Mouse (Mus musculus) heart, embryonic 11.5 days (tissue): ENCODE measurements at regions not wholly inside any gene's neighbourhood (a gene's known extent, or its start where the extent isn't known, plus 50 kb on each side); places are given as distances from the start of the nearest gene placed in this dataset.

ENCODE experiments used
- ATAC-seq: fragments of 200-750 bp; cut with Nextera tagmentation; replicated peaks from 2 replicates; pipeline ENCODE4 v1.8.0; 2017; ENCODE audit warnings: moderate library complexity; ENCODE audit not compliant: insufficient number of reproducible peaks, low FRiP score, low TSS enrichment
- H3K27ac ChIP-seq: fragments of 300-500 bp; sonication (generic); 2 replicates; pipeline ENCODE4 v1.5.1; 2014; ENCODE audit warnings: mild to moderate bottlenecking, low read depth, low read length
- H3K27me3 ChIP-seq: fragments of 300-500 bp; sonication (generic); 2 replicates; pipeline ENCODE4 v1.6.1; 2014; ENCODE audit warnings: mild to moderate bottlenecking, low read length, mixed read lengths; ENCODE audit not compliant: control insufficient read depth, insufficient read depth
- H3K36me3 ChIP-seq: fragments of 300-500 bp; sonication (generic); 2 replicates; pipeline ENCODE4 v1.6.1; 2014; ENCODE audit warnings: mild to moderate bottlenecking, low read length, moderate library complexity, mixed read lengths; ENCODE audit not compliant: control insufficient read depth, insufficient read depth
- H3K4me1 ChIP-seq: fragments of 300-500 bp; sonication (generic); 2 replicates; pipeline ENCODE4 v1.6.1; 2014; ENCODE audit warnings: low read length; ENCODE audit not compliant: control insufficient read depth, insufficient read depth
- H3K4me2 ChIP-seq: fragments of 300-500 bp; sonication (generic); 2 replicates; pipeline ENCODE4 v1.6.1; 2014; ENCODE audit warnings: mild to moderate bottlenecking, moderate library complexity
- H3K4me3 ChIP-seq: fragments of 300-500 bp; sonication (generic); 2 replicates; pipeline ENCODE4 v1.5.1; 2014; ENCODE audit warnings: low read depth, low read length
- H3K9ac ChIP-seq: fragments of 300-500 bp; sonication (generic); 2 replicates; pipeline ENCODE4 v1.6.1; 2014; ENCODE audit warnings: mild to moderate bottlenecking, low read depth, low read length, moderate library complexity
- H3K9me3 ChIP-seq: fragments of 300-500 bp; sonication (generic); replicated peaks from 2 replicates; pipeline ENCODE4 v1.6.1; 2016; ENCODE audit warnings: low read length; ENCODE audit not compliant: control insufficient read depth
- WGBS: fragments of 180-500 bp; shearing (Covaris S2); extraction: QIAGEN DNeasy Blood & Tissue Kit; methylation state at CpG from one replicate; pipeline ENCODE4 v1.1.7; 2014; ENCODE audit not compliant: insufficient replicate concordance; 5-methylcytosine and 5-hydroxymethylcytosine counted together

GRCm38 (mm10) chr9:85497348-85497747 lies 170.2 kb upstream of the Tent5a start:
- Histone ChIP-seq H3K4me2 (no peak overlapping the region), H3K9me3 (no peaks in the 10 kb centered on the region), H3K4me3 (no peak overlapping the region), H3K4me1 (no peaks in the 10 kb centered on the region), H3K27me3 (no peaks in the 10 kb centered on the region), H3K9ac (no peak overlapping the region), H3K27ac (no peak overlapping the region), H3K36me3 (no peaks in the 10 kb centered on the region)
- ATAC-seq: no peak
- 87% methylated on average over 1 of the region's 1 CpGs for WGBS

DNA sequence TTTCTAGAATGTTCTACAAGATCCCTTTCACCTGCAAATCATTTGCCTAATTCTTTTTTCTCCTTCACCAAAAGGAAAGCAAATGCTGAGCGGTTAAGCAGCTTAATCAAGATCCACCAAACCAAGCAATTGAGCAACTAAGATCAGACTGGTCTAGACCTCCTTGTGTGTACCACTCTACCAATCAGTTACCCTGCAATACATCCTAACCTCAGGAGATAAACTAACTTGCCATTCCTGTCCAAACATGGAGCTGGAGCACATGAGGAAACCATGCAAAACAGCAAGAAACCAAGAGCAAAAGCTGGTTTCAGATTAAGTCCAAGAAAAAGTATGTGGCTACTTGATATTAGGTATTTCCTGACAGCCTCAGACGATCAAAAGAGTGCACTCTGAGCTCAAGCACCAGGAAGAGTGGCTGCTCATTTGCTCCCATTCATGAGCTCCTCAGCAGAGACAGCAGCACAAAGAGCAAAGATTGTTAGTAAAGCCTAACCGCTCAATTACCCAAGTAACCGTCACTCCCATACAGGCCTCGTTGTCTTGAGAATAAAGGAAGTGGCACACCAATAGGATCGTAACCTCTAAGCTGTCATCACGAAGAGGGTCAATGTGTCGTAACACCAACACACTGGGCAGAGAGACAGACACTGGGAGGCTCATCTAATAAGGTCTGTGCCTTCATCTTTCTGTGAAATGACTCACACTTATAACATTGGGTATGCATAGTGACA lies 169.5 kb upstream of the Tent5a start:
- no peaks in the 10 kb centered on the region for H3K36me3 ChIP-seq
- no peak overlapping the region for H3K9ac ChIP-seq
- H3K4me2 ChIP-seq: no peak overlapping the region
- H3K27me3 ChIP-seq: no peaks in the 10 kb centered on the region
- no peak overlapping the region for H3K27ac ChIP-seq
- 69% methylated on average over 8 of the region's 8 CpGs for WGBS
- H3K9me3 ChIP-seq: no peaks in the 10 kb centered on the region
- H3K4me1 ChIP-seq: no peaks in the 10 kb centered on the region
- no peak overlapping the region for H3K4me3 ChIP-seq
- ATAC-seq: no peak

DNA sequence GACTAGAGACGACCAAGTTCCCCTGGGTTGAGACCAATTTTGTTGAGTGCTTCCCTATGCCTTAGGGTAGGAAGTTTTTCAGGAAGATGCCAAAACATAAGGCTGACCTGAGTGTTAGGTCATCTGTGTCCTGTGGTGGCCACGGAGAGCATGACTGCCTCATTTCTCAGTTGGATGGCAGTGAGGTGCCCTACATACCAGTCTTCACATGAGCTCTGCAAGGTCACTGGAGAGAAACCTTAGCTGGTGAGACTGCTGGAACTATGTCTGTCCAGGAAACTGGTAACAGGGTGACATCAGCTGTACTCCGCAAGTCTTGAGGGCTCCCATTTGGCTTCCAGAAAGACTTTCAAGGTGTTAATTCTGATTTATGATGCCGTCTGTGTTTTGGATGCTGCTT lies 167.9 kb upstream of the Tent5a start:
- Histone ChIP-seq H3K4me2 (no peak overlapping the region), H3K9ac (no peak overlapping the region), H3K36me3 (no peaks in the 10 kb centered on the region), H3K27me3 (no peaks in the 10 kb centered on the region), H3K4me1 (no peaks in the 10 kb centered on the region), H3K4me3 (no peak overlapping the region), H3K27ac (no peak overlapping the region), H3K9me3 (no peaks in the 10 kb centered on the region)
- WGBS: 74% methylated on average over 4 of the region's 4 CpGs
- ATAC-seq: no peak

DNA sequence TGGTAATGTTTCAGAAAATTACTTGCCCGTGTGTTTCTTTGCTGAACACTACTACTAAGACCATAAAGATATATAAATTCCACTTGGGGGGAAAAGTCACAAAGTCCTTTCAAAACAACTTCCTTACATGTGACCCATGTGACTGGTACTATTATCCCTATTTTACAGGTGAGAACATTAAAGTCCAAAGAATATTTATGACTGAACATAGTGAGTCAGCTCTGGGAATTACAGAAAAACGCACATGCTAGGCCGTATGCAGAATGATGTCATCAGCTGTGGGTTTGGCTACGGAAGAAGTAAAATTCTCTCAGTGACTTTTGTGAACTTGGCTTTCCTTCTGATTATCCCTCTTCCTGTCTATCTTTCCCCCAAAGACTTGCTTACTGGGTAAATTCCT lies 166.6 kb upstream of the Tent5a start:
- Histone ChIP-seq H3K9me3 (no peaks in the 10 kb centered on the region), H3K4me3 (no peak overlapping the region), H3K27ac (no peak overlapping the region), H3K36me3 (no peaks in the 10 kb centered on the region), H3K4me2 (no peak overlapping the region), H3K27me3 (no peaks in the 10 kb centered on the region), H3K4me1 (no peaks in the 10 kb centered on the region), H3K9ac (no peak overlapping the region)
- ATAC-seq: no peak
- WGBS: 76% methylated on average over 4 of the region's 4 CpGs

DNA sequence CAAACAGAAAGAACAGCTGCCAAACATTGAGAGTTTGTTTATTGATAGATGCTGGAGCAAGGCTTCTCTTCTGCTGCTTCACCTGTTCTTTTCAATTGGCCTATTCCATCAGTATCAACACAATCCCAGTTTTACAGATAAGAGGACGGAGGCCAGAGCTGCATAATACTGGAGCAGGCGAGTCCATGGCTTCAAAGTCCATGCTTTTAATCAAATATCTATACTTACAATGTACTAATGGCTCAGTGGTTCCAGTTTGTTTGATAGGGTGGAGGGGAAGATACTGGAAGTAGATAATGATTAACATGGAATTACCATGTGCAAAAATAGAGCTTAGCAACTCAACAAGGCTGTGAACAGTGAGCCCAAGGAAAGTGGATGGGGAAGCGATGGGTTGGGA lies 163.2 kb upstream of the Tent5a start:
- Histone ChIP-seq H3K4me1 (no peaks in the 10 kb centered on the region), H3K4me3 (no peak overlapping the region), H3K27me3 (no peaks in the 10 kb centered on the region), H3K9ac (no peak overlapping the region), H3K36me3 (no peaks in the 10 kb centered on the region), H3K4me2 (no peak overlapping the region), H3K9me3 (no peaks in the 10 kb centered on the region), H3K27ac (no peak overlapping the region)
- ATAC-seq: no peak
- 75% methylated on average over 3 of the region's 3 CpGs for WGBS

- H3K27ac ChIP-seq: no peak overlapping the region
- WGBS: 59% methylated on average over 2 of the region's 2 CpGs
- H3K4me1 ChIP-seq: no peaks in the 10 kb centered on the region
- H3K4me3 ChIP-seq: no peak overlapping the region
- no peaks in the 10 kb centered on the region for H3K27me3 ChIP-seq
- H3K36me3 ChIP-seq: no peaks in the 10 kb centered on the region
- H3K9me3 ChIP-seq: no peaks in the 10 kb centered on the region
- H3K4me2 ChIP-seq: no peak overlapping the region
- no peak overlapping the region for H3K9ac ChIP-seq
- ATAC-seq: no peak
Observed at GRCm38 (mm10) chr9:85487915-85488314, 160.8 kb upstream of the Tent5a start.

DNA sequence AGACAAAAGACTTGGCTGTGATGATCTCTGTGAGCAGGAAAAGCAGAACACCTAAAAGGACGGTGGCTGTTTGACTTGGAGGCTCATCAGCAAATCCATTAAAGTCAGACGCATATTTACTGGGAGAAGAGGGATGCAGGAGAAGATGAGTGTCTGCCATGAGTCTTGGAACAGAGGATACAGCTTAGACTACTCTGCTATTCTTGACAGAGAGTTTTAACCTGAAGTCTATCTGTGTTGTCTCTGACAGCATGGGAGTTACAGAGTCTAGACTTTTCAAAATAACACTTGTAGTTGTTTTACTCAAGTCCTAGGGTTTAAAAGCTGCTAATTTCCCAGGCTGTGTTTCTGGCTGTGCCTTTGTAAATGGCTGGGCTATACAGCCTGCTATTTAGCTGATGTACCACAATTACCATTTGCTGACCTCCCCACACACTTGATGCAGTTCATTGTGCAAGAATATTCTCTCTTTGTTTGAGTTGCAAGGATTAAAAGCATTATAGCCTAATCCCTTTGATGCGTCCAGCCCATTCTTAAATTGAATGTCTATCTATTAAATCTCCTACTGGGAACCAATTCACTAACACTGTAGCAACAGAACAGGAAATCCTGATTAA lies 160.0 kb upstream of the Tent5a start:
- Histone ChIP-seq H3K9ac (no peak overlapping the region), H3K27ac (no peak overlapping the region), H3K36me3 (no peaks in the 10 kb centered on the region), H3K9me3 (no peaks in the 10 kb centered on the region), H3K4me3 (no peak overlapping the region), H3K27me3 (no peaks in the 10 kb centered on the region), H3K4me2 (no peak overlapping the region), H3K4me1 (no peaks in the 10 kb centered on the region)
- 63% methylated on average over 3 of the region's 3 CpGs for WGBS
- ATAC-seq: no peak

GRCm38 (mm10) chr9:85485749-85486148 lies 158.6 kb upstream of the Tent5a start:
- 55% methylated on average over 1 of the region's 1 CpGs for WGBS
- H3K4me1 ChIP-seq: no peaks in the 10 kb centered on the region
- no peaks in the 10 kb centered on the region for H3K36me3 ChIP-seq
- ATAC-seq: no peak
- no peaks in the 10 kb centered on the region for H3K9me3 ChIP-seq
- H3K27me3 ChIP-seq: no peaks in the 10 kb centered on the region
- H3K4me3 ChIP-seq: no peak overlapping the region
- no peak overlapping the region for H3K9ac ChIP-seq
- no peak overlapping the region for H3K4me2 ChIP-seq
- no peak overlapping the region for H3K27ac ChIP-seq

DNA sequence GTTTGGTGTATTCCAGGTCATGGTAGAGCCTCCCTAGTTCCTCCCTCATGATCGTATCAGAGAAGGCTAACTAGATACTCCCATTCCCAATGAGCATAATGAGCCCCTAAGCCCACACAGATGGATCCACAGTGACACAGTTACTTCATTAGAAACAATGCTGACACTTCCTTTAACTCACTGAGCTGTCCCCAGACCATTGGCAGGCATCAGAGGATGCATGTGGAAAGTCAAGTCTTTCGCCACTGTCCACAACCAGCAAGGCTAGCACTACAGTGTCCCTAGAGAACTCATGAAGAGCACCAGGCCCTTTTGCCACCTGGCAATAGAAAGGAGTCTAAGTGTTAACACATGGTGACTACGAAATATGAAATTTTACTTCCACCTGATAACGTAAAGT lies 156.1 kb upstream of the Tent5a start:
- 89% methylated on average over 4 of the region's 4 CpGs for WGBS
- Histone ChIP-seq H3K27me3 (no peaks in the 10 kb centered on the region), H3K4me3 (no peak overlapping the region), H3K36me3 (no peaks in the 10 kb centered on the region), H3K9ac (no peak overlapping the region), H3K4me1 (no peaks in the 10 kb centered on the region), H3K27ac (no peak overlapping the region), H3K4me2 (no peak overlapping the region), H3K9me3 (no peaks in the 10 kb centered on the region)
- ATAC-seq: no peak
